Mouse (Mus musculus): ENCODE measurements around the gene Gm48551. TPM values are rescaled to one million over a fixed set of nuclear protein-coding genes. Genes with fewer than 3 reads are reported as not detected.
A peak's percentile ranks its signal among the peaks of the same experiment; 100 is the strongest.

Gene Gm48551
- polyA plus RNA-seq, 1 experiment from 2014 or later, result 4.2 TPM

DNA sequence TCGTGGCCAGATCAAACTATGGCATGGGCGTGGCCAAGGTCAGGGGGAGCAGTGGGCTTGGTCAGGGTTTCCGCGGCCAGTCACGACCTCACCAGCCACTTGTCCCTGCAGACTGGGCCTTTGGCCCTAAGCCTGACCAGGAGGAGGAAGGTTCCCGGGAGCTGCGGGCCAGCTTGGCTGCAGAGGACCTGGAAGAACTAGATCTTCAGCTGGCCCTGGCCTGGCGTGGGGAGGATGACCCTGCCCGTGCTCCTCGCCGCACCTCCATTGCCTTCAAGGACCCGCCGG, 6.4 kb downstream of the Gm48551 start:
- Histone ChIP-seq H3K36me3 (ENCODE audit: poor library complexity, severe bottlenecking) (peaks cover 48% of the 10 kb centered on the region), H3K27me3 (no peaks in the 10 kb centered on the region), H3K9me3 (replicated peaks) (no peaks in the 10 kb centered on the region), H3K4me1 (peaks cover 22% of the 10 kb centered on the region), H3K4me3 (no peak overlapping the region), H3K9ac (no peak overlapping the region), H3K4me2 (no peak overlapping the region), H3K27ac (no peak overlapping the region)
- 89% methylated on average over 13 of the region's 13 CpGs for WGBS
- no peak for ATAC-seq

GRCm38 (mm10) chr10:81392270-81392669, 8.0 kb downstream of the Gm48551 start:
- H3K27me3 ChIP-seq, result no peaks in the 10 kb centered on the region
- H3K4me1 ChIP-seq, result peaks cover 18% of the 10 kb centered on the region
- no peaks in the 10 kb centered on the region for H3K9me3 ChIP-seq (replicated peaks)
- 87% methylated on average over 6 of the region's 6 CpGs for WGBS
- H3K4me2 ChIP-seq, result no peak overlapping the region
- no peak overlapping the region for H3K4me3 ChIP-seq
- ATAC-seq, result no peak
- H3K27ac ChIP-seq, result no peak overlapping the region
- H3K36me3 ChIP-seq (ENCODE audit: poor library complexity, severe bottlenecking), result peaks cover 33% of the 10 kb centered on the region
- H3K9ac ChIP-seq, result peak overlapping the region; percentile 35; the same call in 1 of the 2 replicates

GRCm38 (mm10) chr10:81392781-81393185, 8.5 kb downstream of the Gm48551 start, which contains the start of gene Smim24:
Gene Smim24 (plus strand): TSS chr10:81393051.
- Histone ChIP-seq H3K4me3 (peak within 1 kb of the TSS; percentile 12), H3K27ac (no peak within 1 kb of the TSS), H3K9ac (peak within 1 kb of the TSS; percentile 38), H3K9me3 (replicated peaks) (no peaks in the 10 kb centered on the region), H3K4me2 (peak within 1 kb of the TSS; percentile 43), H3K36me3 (ENCODE audit: poor library complexity, severe bottlenecking) (peaks cover 33% of the 10 kb centered on the region), H3K4me1 (peaks cover 18% of the 10 kb centered on the region), H3K27me3 (no peaks in the 10 kb centered on the region)
- ATAC-seq, result no peak
- WGBS, result 70% methylated on average over 14 of the region's 14 CpGs

- WGBS, result 8% methylated on average over 19 of the region's 19 CpGs
- H3K9me3 ChIP-seq (replicated peaks), result no peaks in the 10 kb centered on the region
- H3K9ac ChIP-seq, result peak overlapping the region; percentile 38; the same call in 1 of the 2 replicates
- no peaks in the 10 kb centered on the region for H3K27me3 ChIP-seq
- H3K4me3 ChIP-seq, result peak overlapping the region; percentile 12
- no peak for ATAC-seq
- H3K4me2 ChIP-seq, result peak overlapping the region; percentile 43
- no peak overlapping the region for H3K27ac ChIP-seq
- peaks cover 18% of the 10 kb centered on the region for H3K4me1 ChIP-seq
- H3K36me3 ChIP-seq (ENCODE audit: poor library complexity, severe bottlenecking), result peaks cover 26% of the 10 kb centered on the region
These were observed 9.3 kb downstream of the Gm48551 start for GRCm38 (mm10) chr10:81393456-81394063.

- peaks cover 21% of the 10 kb centered on the region for H3K4me1 ChIP-seq
- H3K27me3 ChIP-seq, result no peaks in the 10 kb centered on the region
- 13% methylated on average over 5 of the region's 5 CpGs for WGBS
- H3K9ac ChIP-seq, result no peak overlapping the region
- H3K4me3 ChIP-seq, result no peak overlapping the region
- peak; percentile 28; the same call in 1 of the 2 replicates for ATAC-seq
- H3K36me3 ChIP-seq (ENCODE audit: poor library complexity, severe bottlenecking), result peaks cover 33% of the 10 kb centered on the region
- H3K9me3 ChIP-seq (replicated peaks), result no peaks in the 10 kb centered on the region
- no peak overlapping the region for H3K27ac ChIP-seq
- no peak overlapping the region for H3K4me2 ChIP-seq
These were observed 10.9 kb downstream of the Gm48551 start for GRCm38 (mm10) chr10:81395127-81395526.

- 87% methylated on average over 4 of the region's 4 CpGs for WGBS
- ATAC-seq, result no peak
- peaks cover 27% of the 10 kb centered on the region for H3K4me1 ChIP-seq
- 0 out of 2 replicates have a peak overlapping the region, but pooled peaks have one; percentile 21 for H3K27ac ChIP-seq
- no peak overlapping the region for H3K4me2 ChIP-seq
- no peak overlapping the region for H3K4me3 ChIP-seq
- H3K36me3 ChIP-seq (ENCODE audit: poor library complexity, severe bottlenecking), result peaks cover 35% of the 10 kb centered on the region
- no peaks in the 10 kb centered on the region for H3K27me3 ChIP-seq
- H3K9ac ChIP-seq, result no peak overlapping the region
- no peaks in the 10 kb centered on the region for H3K9me3 ChIP-seq (replicated peaks)
These were observed 11.6 kb downstream of the Gm48551 start for GRCm38 (mm10) chr10:81395865-81396264.

- Histone ChIP-seq H3K4me1 (peaks cover 36% of the 10 kb centered on the region), H3K27me3 (no peaks in the 10 kb centered on the region), H3K27ac (no peak overlapping the region), H3K4me3 (no peak overlapping the region), H3K9me3 (replicated peaks) (no peaks in the 10 kb centered on the region), H3K4me2 (no peak overlapping the region), H3K9ac (0 out of 2 replicates have a peak overlapping the region, but pooled peaks have one; percentile 2), H3K36me3 (ENCODE audit: poor library complexity, severe bottlenecking) (peaks cover 26% of the 10 kb centered on the region)
- 63% methylated on average over 5 of the region's 5 CpGs for WGBS
- ATAC-seq, result no peak
These were observed 12.5 kb downstream of the Gm48551 start for GRCm38 (mm10) chr10:81396749-81397148.

GRCm38 (mm10) chr10:81399296-81399695, 15.0 kb downstream of the Gm48551 start:
- Histone ChIP-seq H3K27ac (no peak overlapping the region), H3K9me3 (replicated peaks) (no peaks in the 10 kb centered on the region), H3K4me2 (no peak overlapping the region), H3K9ac (no peak overlapping the region), H3K27me3 (peaks cover 3% of the 10 kb centered on the region), H3K4me3 (no peak overlapping the region), H3K4me1 (peaks cover 44% of the 10 kb centered on the region), H3K36me3 (ENCODE audit: poor library complexity, severe bottlenecking) (peaks cover 31% of the 10 kb centered on the region)
- WGBS, result 73% methylated on average over 5 of the region's 5 CpGs
- no peak for ATAC-seq

DNA sequence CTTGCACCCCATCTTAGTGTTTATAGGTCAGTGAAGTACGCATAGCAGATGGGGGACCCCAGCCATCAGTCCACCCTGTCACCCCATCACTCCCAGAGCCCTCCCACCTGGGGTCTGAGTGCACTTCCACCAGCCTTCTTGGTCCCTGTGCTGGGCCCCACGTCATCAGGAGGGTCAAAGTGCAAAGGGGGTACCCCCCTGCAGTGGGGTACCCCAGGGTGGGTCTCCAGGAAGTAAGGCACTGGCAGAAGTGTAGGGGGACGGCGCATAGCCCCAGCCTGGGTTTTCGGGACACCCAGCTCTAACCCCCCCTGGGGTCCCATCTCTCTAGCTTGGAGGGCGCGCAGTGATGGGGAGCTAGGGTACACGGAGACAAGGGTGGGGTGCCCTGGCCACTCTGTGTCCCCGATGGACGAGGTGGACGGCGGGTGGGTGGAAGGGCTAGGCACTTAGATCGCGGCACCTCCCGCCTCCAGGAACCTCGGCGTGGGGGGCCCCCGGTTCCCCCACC, 15.6 kb downstream of the Gm48551 start:
- Histone ChIP-seq H3K4me1 (peaks cover 44% of the 10 kb centered on the region), H3K36me3 (ENCODE audit: poor library complexity, severe bottlenecking) (peaks cover 37% of the 10 kb centered on the region), H3K4me3 (no peak overlapping the region), H3K27me3 (peaks cover 9% of the 10 kb centered on the region), H3K9me3 (replicated peaks) (no peaks in the 10 kb centered on the region), H3K4me2 (peak overlapping the region; percentile 35), H3K9ac (peak overlapping the region; percentile 19; the same call in 1 of the 2 replicates), H3K27ac (no peak overlapping the region; the same call in 1 of the 2 replicates)
- WGBS, result 84% methylated on average over 18 of the region's 18 CpGs
- ATAC-seq, result no peak

DNA sequence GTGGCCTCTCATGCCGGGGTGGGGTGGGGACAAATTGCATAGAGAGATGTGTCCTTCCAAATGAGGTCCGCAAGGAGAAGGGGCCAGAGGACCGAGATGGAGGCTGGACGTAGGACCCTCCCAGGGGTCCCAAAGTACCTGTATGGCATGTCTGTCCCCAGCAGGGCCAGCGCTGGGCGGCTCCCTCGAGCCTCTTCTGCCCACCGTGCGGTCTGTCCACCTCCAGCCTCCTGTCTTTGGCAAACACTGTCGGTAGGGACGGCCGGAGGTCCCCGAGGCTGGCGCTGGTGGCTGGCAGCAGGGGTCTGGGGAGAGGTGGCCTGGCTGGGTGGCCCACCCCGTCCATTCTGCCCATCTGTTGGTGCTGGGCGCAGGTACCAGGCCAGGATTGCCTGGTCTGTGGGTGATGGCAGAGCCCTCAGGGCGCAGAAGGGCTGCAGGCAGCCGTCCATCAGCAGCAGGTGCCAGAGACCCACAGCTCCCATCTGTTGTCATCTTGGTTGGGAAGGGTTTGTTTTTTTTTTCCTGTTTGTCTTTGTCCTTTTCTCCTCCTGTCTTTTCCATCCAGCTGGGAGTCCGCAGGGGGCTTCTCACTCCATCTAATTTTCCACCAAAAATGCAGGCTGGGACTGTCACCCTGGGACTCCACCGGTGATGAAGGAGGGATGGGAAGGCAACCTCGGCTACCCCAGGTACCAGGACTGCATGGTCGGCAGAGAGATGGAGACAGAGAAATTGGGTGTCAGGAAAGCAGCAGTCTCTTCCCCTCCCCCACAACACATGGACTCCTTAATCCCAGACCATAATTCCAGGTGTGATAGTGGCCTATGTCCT, 16.3 kb downstream of the Gm48551 start:
- H3K4me3 ChIP-seq, result peak overlapping the region; percentile 10; the same call in 1 of the 2 replicates
- H3K4me1 ChIP-seq, result peaks cover 44% of the 10 kb centered on the region

DNA sequence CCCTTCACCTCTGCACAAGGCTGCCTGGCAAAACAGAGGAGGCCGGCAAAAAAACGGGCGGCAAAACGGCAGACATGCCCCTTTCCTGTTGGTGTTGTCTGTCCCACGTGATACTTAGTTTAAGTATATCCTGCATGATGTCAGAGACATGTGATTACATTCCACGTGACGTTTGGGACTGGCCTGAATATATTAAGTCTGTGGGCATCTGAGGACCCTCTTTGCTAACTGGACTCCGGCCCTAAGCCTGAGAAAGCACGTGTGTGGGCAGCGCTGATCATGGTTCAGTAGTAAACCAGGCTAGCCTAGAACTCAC, 16.9 kb downstream of the Gm48551 start:
- no peak overlapping the region for H3K9ac ChIP-seq
- peak overlapping the region; percentile 35 for H3K4me2 ChIP-seq
- H3K9me3 ChIP-seq (replicated peaks), result no peaks in the 10 kb centered on the region
- 38% methylated on average over 10 of the region's 10 CpGs for WGBS
- peak; percentile 12 for ATAC-seq
- H3K36me3 ChIP-seq (ENCODE audit: poor library complexity, severe bottlenecking), result peaks cover 50% of the 10 kb centered on the region
- peak overlapping the region; percentile 68 for H3K27ac ChIP-seq
- no peak overlapping the region for H3K4me3 ChIP-seq
- H3K27me3 ChIP-seq, result peaks cover 15% of the 10 kb centered on the region
- peaks cover 44% of the 10 kb centered on the region for H3K4me1 ChIP-seq

More for the DNA sequence above, 16.3 kb downstream of the Gm48551 start:
- Histone ChIP-seq H3K36me3 (ENCODE audit: poor library complexity, severe bottlenecking) (peaks cover 44% of the 10 kb centered on the region), H3K4me2 (peak overlapping the region; percentile 35), H3K9me3 (replicated peaks) (no peaks in the 10 kb centered on the region), H3K27ac (peak overlapping the region; percentile 68), H3K27me3 (peaks cover 11% of the 10 kb centered on the region), H3K9ac (peak overlapping the region; percentile 35; the same call in 1 of the 2 replicates)
- ATAC-seq, result no peak
- 44% methylated on average over 22 of the region's 22 CpGs for WGBS

All from forebrain, embryonic 13.5 days (tissue).